Mouse (Mus musculus) embryonic fibroblast, embryonic 13.5 days (primary cell): ENCODE results near the gene Slc45a3. TPM values are rescaled to one million over a fixed set of nuclear protein-coding genes. Genes with fewer than 3 reads are reported as not detected.
A peak's percentile ranks its signal among the peaks of the same experiment; 100 is the strongest.

ENCODE experiments used
- H3K27ac ChIP-seq: 2 replicates; pipeline ENCODE4 v1.5.1; 2012; ENCODE audit warnings: low read length, control low read depth, inconsistent platforms; ENCODE audit not compliant: insufficient read depth
- H3K4me1 ChIP-seq: 2 replicates; pipeline ENCODE4 v1.6.1; 2011; ENCODE audit warnings: low read length; ENCODE audit not compliant: control insufficient read depth, insufficient read depth
- H3K4me3 ChIP-seq: 2 replicates; pipeline ENCODE4 v1.5.1; 2011; ENCODE audit warnings: mild to moderate bottlenecking, control low read depth, low read length; ENCODE audit not compliant: insufficient read depth
- CTCF ChIP-seq: IDR thresholded peaks from 2 replicates; pipeline ENCODE4 v1.5.1; 2011; ENCODE audit warnings: mild to moderate bottlenecking, control low read depth, low read length, moderate library complexity, borderline replicate concordance; ENCODE audit not compliant: insufficient read depth
- POLR2A ChIP-seq: IDR thresholded peaks from 2 replicates; pipeline ENCODE4 v1.6.1; 2011; ENCODE audit warnings: low read depth, mild to moderate bottlenecking, control low read depth, low read length, moderate library complexity
- polyA plus RNA-seq: library from polyadenylated mRNA; stranded (reverse); fragments of >200 nt; gene quantifications from 2 replicates; pipeline ENCODE4 v1.2.4, GENCODE M21; 2011; ENCODE audit warnings: low read depth; ENCODE audit not compliant: missing spikeins, insufficient read length

The Slc45a3 gene
- polyA plus RNA-seq, 1 experiment, result 0.30 TPM

DNA sequence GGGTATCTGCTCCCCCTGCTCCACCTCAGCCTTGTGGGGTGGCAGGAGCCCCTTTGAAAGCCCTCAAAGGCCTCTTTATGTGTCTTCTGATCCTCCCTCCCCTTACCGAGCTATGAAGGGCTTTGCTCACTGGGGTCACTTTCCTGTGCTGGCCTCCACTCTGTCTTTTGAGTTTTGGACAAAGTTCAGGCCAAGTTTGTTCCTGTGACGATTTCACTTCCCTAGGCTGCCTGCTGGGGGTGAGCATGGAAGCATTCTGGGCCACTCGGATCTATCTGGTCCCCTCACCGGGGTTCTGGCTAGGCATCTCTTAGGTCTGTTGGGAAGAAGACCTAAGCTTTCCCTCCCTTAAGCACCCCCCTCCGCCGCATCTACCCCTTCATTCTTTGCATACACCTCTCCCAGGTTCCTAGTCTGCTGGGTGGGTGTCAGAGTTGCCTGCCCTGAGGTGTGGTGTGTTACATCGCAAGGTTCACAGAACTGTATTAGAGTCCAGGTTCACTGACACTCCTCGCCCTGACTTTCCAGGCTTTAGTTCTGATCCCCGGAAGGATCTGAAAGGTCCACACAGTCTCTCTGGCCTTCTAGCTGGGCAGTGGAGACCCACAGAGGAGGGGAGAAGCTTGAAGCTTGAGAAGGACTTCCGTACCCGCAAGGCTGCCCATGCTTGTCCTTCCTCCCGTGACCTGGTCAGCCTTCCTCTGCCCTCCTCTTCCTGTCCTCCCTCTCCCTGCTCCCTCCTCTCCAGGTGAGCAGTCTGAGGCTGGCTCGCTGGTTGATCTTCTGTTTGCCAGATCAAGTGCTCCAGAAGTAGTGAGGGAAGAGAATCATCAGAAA, 9.9 kb downstream of the Slc45a3 start:
- Histone ChIP-seq H3K27ac (no peak overlapping the region), H3K4me3 (no peak overlapping the region), H3K4me1 (no peaks in the 10 kb centered on the region)
- TF ChIP-seq POLR2A (no peak), CTCF (no peak)

DNA sequence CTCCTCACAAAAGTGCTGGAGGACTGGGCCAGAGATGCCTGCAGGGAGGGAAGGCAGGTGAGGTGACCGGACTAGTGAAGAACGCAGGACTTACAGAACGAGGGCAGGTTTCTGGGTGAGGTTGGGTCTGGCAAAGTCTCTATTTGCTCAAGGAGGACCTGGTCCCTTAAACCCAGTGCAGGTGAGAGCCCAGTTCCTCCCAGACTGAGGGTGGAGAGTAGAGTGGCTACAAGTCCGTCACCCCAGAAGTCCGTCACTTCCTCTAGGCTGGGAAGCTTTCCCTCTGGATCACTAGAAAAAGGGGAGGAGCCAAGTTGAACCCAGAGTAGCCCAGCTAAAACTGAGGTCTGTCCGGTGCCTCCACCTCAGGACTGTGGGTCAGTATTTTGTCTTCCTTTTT, 11.2 kb downstream of the Slc45a3 start:
- TF ChIP-seq POLR2A (no peak), CTCF (no peak)
- no peaks in the 10 kb centered on the region for H3K4me1 ChIP-seq
- H3K4me3 ChIP-seq, result no peak overlapping the region
- no peak overlapping the region for H3K27ac ChIP-seq

GRCm38 (mm10) chr1:131976886-131977285, 14.1 kb downstream of the Slc45a3 start:
- Histone ChIP-seq H3K4me1 (no peaks in the 10 kb centered on the region), H3K27ac (no peak overlapping the region), H3K4me3 (no peak overlapping the region)
- TF ChIP-seq POLR2A (no peak), CTCF (no peak)

DNA sequence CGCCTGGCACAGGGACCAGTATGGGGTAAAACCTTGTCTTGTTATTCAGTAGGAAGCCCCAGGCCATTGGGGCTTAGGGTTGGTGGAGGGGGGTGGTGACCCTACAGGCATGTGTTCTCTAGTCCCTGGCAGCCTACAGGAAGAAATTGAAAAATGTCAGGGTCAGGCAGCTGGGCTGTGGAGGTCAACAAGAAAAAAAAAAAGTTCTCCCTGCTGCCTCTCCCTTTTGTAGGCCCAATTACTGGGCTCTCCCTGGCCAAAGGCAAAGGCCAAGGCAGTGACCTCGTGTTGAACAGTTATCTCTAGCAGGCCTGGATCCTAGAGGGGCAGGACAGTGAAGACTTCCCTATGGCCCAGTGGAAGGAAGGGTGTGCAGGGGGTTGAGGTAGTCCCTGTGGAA, 17.7 kb downstream of the Slc45a3 start:
- no peak overlapping the region for H3K27ac ChIP-seq
- no peaks in the 10 kb centered on the region for H3K4me1 ChIP-seq
- no peak for TF ChIP-seq POLR2A
- no peak for TF ChIP-seq CTCF

DNA sequence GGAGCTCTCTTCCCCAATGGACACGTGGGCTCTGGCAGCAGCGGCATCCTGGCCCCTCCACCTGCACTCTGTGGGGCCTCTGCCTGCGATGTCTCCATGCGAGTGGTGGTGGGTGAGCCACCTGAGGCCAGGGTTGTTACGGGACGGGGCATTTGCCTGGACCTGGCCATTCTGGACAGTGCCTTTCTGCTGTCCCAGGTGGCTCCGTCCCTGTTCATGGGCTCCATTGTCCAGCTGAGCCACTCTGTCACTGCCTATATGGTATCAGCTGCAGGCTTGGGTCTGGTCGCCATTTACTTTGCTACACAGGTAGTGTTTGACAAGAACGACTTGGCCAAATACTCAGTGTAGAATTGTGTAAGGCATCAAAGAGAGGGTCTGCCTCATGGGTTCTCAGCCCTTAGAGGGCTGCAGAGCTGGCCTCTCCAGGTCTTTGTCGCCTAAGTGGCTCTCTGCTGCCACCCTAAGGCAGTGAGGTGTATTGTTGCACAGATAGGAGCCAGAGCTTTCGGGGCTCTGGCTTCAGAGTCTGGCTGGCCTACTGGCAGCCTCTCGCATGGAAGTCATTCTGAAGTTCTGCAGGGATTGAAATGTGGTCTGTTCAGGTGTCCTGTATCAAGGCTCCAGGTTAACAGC, 18.7 kb downstream of the Slc45a3 start:
- TF ChIP-seq POLR2A (no peak), CTCF (peak; percentile 62; the same call in 1 of the 2 replicates)
- H3K4me3 ChIP-seq, result no peak overlapping the region
- no peak overlapping the region for H3K27ac ChIP-seq
- no peaks in the 10 kb centered on the region for H3K4me1 ChIP-seq

More for the DNA sequence above, 17.7 kb downstream of the Slc45a3 start:
- H3K4me3 ChIP-seq, result no peak overlapping the region

DNA sequence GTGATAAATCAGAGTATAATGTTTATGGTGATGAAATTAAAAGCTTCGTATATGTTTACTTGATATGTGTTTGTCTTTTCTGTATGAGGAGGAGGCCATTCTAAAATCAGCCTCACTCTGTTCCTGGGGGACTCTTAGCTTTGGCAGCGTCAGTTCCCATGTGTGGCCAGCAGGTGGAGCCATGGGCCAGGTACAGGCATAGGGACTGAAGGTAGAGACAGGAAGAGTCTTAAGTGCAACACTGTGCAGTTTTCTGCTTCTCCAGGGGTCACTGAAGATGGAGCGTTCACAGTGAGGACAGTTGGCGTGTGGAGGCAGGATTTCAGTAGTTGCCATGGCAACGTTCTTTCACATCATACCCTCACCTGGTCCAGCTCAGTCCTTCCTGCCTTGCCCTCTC, 20.1 kb downstream of the Slc45a3 start:
- Histone ChIP-seq H3K4me3 (no peak overlapping the region), H3K27ac (no peak overlapping the region), H3K4me1 (no peaks in the 10 kb centered on the region)
- TF ChIP-seq CTCF (peak; percentile 84), POLR2A (no peak)

GRCm38 (mm10) chr1:131983806-131984205, 21.0 kb downstream of the Slc45a3 start:
- H3K27ac ChIP-seq, result no peak overlapping the region
- no peak overlapping the region for H3K4me3 ChIP-seq
- no peak for TF ChIP-seq POLR2A
- TF ChIP-seq CTCF, result no peak
- no peaks in the 10 kb centered on the region for H3K4me1 ChIP-seq

DNA sequence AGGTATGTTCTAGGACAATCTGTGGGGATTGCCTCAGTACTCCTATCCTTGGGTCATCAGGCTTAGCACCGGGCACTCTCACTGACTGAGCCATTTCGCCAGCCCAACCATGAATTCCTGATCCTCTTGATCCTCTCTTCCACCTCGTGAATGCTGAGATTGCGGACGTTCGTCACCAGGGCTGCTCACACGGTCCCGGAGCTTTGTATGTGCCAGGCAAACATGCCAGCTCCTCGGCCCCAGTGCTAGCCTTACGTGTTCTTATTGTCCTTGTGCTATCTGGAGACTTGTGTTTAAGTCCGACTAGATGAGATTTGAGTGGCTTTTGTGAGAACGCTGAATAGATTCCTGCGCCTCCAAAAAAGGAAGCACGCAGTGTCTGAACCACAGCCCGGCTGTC, 24.7 kb downstream of the Slc45a3 start:
- no peak overlapping the region for H3K4me3 ChIP-seq
- H3K27ac ChIP-seq, result no peak overlapping the region
- no peak for TF ChIP-seq CTCF
- no peak for TF ChIP-seq POLR2A
- no peaks in the 10 kb centered on the region for H3K4me1 ChIP-seq

GRCm38 (mm10) chr1:131989476-131989875, 26.7 kb downstream of the Slc45a3 start:
- Histone ChIP-seq H3K27ac (no peak overlapping the region), H3K4me3 (no peak overlapping the region), H3K4me1 (no peaks in the 10 kb centered on the region)
- TF ChIP-seq POLR2A (no peak), CTCF (no peak)
